Mouse (Mus musculus): ENCODE results near the gene Skap1.

DNA sequence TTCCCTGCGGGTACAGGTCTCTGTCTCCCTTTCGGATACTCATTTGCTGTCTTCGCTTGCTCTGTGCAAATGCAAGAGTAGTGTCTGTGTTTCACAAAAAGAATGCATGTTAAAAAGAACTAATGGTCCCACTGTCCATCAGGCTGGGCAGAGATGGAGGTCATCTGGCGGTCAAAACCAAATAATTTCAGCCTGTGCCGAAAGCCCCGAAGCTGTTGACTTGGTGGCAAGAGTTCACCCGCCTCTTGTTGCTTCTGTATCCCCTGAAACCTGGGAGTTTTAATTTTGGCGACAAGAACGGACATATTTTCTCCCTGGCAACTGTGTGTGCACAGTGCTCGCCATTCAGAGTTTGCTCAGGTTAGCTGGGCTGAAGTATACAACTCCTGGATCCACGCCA lies 156.3 kb downstream of the Skap1 start:
- TF ChIP-seq POLR2A (IDR thresholded peaks at IDR 0.05; ENCODE audit: low read depth, low read length) = no peak
- TF ChIP-seq CTCF (IDR thresholded peaks at IDR 0.05; ENCODE audit: borderline replicate concordance, insufficient read depth, low read length) = no peak
